Mouse (Mus musculus) cerebellum, adult 8-10 months (tissue): ENCODE data around the gene AI854703.

Source experiments
- DNase-seq: peaks from one replicate; pipeline ENCODE4 v3.0.0; 2022

The AI854703 gene

DNA sequence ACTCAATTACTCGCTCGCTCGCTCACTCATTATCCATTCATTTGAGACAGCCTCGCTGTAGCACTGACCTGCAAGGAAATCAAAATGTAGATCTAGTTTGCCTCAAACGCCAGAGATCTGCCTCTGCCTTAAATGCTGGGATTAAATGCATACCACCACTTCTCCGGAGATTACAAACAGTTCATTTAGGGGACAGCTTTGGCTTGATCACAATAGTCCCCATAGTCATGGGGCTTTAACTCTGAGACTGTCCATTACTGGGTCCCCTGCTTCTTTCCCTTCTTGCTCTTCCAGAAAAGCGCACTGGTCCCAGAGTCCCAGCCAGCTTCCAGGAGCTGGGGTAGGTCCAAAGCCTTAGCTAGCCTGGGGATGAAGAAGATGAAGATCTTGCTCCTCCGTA is at the start of gene AI854703:
TSS of gene AI854703 (plus strand) at position 301 of the 400 bp plus-strand sequence.
- no peak for DNase-seq

DNA sequence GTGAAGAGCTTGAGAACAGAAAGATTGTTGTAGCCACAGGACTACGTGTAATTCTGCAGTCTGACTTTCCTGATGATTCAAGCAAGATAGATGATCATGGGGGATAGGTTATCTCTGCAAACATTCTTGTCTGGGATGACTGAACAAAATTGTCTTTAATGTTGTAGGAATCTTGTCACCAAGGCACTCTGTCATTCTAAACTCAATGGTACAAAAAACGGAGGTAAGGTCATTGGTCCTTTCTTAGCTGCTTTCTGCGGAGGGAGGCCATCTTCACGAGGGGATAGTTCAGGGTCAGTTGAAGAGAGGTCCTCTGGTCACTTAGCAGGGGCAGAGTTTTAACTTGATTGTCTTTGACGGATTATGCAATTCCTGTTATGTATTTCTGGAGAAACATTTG is 47.8 kb upstream of the AI854703 start:
- no peak for DNase-seq

DNA sequence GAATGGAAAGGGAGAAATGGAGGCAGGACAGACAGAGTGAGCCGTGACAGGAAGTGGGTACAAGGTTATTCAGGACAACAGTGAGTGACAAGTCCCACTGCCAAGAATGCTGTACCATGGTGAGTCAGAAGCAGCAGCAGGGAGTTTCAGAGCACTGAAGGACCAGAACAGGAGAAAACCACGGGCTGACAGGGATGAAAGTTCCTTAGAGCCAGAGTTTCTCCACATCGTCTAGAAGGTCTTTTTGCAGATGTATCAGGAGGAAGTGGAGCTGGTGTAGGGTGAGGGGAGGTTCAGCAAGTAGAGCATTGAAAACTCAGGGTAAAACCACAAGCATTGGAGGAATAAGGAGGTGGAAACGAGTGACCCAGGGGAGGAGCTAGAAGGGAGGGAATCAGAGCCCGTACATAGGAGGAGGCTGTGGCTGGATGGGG is 47.3 kb upstream of the AI854703 start:
- no peak for DNase-seq

DNA sequence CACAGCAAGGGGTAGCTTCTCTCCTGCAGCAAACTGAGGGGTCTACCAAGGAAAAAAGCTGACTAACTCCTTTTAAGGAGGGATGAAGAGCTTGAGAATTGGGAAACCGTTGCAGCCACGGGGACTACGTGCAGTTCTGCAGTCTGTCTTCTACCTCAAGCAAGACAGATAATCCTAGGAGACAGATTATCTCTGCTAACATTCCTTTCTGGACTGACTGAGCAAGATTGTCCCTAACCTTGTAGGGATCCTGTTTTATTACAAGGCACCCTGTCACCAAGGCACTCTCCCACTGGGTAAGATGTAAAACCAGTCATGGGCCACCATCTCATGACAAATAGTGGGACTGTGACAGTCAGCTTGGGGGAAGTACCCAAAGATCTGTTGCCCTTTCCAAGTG is 45.3 kb upstream of the AI854703 start:
- no peak for DNase-seq

DNA sequence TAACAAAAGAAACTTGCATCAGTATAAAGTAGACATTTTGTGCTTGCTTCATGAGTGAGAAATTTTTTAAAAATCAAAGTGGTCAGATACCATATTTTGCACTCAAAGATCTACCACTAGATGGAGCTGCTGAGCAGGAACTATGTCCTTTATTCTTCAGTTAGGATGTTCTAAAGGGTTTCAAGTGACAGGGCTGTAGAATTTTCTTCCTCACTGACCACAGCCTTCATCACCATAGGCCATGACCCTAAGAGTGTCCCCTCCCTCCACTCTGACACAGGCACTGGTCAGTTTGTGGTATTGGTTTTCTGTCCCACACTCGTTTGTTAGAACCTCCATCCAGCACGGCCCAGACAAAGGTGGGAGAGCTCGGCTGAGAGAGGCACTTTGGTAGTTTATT is 44.5 kb upstream of the AI854703 start:
- DNase-seq: peak; percentile 67

DNA sequence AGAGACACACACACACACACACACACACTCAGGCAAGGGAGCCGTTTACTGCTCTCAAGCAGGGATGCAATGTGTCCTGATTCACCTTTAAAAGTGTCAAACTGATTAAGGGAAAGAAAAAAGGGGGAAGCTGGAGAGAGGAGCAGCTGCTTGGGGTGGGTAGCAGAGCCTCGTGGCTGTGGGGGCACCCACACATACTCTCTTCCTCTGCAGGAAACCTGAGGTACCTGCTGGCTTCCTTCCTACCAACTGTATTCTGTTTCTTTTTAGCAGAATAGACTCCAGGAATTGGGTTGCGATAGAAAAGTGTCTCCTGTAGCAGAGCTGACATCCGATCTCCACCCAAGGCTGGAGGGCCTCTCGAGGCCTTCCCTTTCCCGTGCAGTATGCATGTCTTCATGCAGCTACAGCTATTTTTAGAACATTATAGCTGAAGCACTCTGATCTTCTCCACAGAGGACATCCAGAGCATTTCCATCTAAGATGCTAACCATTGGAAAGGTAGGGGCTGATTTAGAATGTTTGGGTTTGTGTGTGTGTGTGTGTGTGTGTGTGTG is 37.3 kb upstream of the AI854703 start, which contains the start of gene Gm45021:
TSS of gene Gm45021 (plus strand) at position 417 of the 557 bp plus-strand sequence.
- no peak for DNase-seq

DNA sequence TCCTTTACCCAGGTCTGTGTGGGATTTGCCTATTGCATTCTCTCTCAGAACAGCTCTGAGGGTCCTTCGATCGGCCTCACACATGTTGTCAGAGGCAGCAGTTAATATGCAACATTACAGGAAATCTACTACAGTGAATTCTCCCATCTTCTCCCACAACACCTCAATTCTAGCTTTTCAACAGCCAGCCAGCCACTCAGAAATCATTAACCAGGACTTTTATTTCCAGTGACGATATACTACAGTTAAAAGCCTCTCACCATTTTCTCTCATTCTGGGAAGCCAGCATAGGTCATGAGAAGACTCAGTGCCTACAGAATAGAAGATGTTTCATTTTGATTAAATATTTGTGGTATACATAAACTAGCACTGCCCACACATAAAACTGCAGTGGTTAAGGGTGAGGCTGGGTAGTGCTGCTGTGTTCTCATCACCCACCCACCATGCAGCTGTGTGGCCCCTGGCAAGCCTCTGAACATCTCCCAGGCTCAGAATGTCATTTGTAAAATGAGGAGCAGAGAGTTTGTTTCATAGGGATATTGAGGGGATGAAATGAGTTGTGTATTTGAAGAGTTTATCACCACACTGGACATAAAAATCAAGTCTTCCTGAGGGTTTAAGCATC is 35.2 kb upstream of the AI854703 start:
- DNase-seq: no peak

DNA sequence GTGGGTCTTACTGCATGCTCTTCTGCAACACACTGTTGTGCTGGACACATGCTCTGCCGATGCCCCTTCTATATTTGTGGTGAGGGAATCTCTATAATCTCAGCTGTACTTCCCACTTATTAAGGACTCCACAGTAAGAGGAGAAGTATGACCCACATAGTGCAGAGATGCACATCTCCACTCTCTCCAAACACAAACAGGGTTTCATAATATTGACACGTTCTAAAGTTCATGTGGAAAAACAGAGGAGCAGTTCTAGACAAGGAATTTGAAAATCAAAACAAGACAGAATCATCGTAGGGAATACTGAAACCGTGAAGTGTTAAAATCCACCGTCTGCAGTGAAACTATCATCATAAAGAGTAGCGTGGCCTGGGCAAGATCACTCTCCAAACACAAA is 34.7 kb upstream of the AI854703 start:
- no peak for DNase-seq

DNA sequence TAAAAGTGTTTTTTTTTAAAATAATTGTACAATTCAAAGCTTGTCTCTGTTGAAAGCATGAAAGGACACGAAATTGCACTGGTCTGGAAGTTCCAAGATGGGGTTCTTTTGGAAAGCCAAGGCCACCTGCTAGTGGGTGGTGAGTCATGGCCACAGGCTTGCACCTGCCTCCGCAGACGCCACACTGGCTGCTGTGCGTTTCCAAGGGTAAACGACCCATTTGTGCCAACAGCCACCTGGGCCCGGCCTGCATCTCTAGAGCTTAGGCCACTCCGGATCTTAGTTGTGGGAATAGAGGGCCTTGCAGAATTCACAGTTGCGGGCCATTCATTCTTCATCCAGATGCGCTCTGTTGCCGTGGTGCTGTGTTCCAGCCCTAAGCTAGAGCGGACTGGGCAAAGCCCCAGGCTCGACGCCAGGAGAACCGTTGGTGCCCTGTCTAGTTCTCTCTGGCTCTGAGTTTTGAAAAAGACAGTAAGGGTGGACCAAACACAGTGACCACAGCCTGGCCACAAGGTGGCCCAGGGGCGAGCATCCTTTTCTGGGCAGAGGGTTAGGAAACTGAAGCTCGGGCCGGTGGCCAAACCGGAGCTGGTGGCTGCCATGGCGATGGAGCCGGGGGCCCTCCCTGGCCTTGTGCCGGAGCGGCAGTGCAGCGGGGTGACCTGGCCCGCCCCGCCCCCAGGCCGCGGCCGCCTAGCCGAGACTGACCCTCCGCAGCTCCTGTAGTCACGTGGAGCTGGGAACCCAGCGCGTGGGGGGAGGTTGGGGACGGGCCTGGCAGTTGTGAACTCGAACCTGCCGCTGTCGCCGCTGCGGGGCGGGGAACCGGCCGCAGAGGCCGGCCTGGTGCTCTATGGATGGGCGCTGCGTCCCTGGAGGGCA is 33.2 kb upstream of the AI854703 start, which contains the start of the genes Repin1 and Gm44965:
TSS of gene Repin1 (plus strand) at position 726 of the 885 bp plus-strand sequence.
TSS of gene Gm44965 (plus strand) at position 784 of the 885 bp plus-strand sequence.
- peak; percentile 97 for DNase-seq

DNA sequence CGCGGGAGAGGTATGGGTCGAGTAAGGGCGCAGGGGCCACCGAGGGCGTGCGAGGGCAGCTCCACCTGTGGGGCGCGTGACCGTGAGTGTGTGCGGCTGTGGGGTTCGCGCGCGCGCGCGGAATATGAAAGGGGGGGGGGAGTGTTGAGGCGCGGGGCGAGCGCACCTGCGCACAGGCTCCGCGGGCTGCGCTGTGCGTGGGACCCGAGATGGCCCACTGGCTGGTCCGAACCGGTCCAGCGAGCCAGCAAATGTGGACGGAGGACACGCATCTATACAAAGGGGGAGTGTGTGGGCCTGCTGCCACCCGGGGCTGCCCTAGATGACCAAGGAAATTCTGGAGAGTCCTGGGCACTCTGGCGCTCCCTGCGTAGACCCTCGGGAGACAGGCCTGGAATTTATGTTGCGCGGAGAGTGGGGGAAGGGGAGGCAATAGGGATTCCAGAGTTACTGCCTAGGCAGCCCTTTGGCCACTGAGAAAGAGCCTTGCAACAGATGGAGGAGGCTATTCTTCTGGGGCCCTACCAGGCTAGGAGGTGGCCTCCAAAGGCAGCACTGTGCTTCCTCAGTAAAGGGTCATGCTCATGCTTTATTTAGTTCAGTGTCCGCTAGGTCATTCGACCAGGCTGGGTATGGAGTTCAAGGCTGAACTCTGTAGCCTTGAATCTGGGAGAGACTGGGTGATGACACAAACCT is 32.4 kb upstream of the AI854703 start:
- DNase-seq: peak; percentile 53

DNA sequence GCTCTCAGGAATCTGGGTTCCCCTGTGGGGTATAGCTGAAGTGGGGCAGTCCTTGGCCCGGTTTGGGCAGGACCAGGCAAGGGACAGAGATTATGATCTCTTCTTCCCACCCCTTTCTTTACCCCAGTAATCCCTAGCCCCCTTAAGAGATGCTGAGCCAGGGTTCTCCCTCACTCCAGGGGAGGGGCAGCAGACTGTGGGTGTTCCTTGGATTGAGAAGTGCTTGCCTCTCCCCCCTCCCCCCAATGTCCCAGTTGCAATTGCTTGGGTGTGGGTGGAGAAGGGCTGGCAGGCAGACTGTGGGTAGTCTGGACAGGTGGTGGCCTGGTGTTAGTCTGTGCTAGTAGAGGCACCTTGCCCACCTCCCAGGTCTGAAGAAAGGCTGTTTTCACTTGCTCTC is 31.3 kb upstream of the AI854703 start:
- DNase-seq: no peak

DNA sequence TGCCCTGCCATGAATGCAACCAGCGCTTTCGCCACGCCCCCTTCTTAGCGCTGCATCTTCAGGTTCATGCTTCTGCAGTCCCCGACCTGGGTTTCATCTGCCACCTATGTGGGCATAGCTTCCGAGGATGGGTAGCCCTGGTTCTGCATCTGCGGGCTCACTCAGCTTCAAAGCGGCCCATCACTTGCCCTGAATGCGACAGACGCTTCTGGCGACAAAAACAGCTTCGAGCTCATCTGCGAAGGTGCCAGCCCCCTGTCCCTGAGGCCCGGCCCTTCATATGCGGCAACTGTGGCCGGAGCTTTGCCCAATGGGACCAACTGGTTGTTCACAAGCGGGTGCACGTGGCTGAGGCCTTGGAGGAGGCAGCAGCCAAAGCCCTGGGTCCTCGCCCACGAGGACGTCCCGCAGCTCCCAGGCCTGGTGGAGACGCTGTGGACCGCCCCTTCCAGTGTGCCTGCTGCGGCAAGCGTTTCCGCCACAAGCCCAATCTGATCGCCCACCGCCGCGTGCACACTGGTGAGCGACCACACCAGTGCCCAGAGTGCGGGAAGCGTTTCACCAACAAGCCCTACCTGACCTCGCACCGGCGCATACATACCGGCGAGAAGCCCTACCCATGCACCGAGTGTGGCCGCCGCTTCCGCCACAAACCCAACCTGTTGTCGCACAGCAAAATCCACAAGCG is 29.9 kb upstream of the AI854703 start:
- peak; percentile 29 for DNase-seq

DNA sequence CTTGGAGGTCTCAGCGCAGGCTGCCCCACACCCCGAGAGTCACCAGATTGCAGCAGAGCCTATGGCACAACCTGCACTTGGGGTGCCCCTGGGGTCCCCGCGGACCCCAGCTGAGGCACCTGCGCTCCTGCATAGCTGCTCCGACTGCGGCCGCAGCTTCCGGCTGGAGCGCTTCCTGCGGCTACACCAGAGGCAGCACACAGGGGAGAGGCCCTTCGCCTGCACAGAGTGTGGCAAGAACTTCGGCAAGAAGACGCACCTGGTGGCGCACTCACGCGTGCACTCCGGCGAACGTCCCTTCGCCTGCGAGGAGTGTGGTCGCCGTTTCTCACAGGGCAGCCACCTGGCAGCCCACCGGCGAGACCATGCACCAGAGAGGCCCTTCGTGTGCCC is 29.3 kb upstream of the AI854703 start:
- DNase-seq: no peak

DNA sequence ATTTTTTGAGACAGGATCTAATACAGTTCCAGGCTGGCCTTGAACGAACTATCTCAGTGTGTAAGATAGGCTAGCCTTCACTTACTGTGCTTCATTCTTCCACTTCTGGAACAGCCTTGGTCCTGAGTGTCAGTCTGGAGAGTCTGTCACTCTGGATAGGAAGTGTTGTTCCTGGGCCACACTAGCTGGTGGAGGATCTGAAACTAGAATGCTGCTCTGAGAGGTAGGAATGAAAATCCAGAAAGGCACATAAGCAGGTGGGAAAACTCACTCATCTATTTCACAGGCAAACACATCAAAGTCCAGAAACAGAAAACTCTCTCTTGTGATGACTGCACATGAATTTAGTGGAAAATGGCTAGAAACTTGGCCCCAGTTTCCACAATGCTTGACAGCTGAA is 26.0 kb upstream of the AI854703 start:
- no peak for DNase-seq

DNA sequence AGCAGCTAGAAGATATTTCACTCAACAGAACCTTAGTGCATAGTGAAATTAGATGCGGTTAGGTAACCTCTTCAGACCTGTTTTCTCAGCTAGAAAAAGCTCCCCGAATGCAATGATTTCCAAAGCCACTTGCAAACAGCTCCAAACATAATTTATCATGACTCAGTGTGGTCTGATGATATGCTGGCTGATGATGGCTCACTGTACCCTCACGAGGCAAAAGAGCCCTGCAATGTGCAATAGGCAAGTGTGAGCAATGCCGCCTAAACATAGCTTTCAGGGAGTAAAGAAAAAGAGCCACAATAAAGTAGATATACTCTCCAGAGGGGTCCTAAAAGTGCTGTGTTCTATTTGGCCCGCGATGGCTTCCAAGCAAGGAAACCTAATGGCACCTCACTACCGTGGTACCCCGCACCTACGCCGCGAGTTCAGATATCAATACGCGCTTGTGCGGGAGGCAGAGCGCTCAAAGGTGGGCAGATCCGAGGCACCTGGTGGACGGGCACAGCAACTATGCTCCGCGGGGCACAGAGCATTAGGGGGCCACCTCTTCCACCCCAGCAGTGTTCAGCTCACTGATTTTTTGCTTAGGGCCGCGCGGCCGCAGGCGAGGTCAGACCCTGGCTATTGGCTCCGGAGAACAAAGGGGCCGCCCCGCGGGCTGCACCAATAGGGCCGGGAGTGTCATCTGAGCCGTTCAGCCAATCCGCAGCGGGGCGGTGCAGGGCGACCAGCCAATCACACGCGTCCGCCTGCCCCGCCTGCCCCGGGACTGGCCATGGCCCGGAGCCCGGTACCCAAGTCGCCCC is 25.1 kb upstream of the AI854703 start, which contains the start of gene Zfp775:
TSS of gene Zfp775 (plus strand) at position 793 of the 809 bp plus-strand sequence.
- peak; percentile 98 for DNase-seq

DNA sequence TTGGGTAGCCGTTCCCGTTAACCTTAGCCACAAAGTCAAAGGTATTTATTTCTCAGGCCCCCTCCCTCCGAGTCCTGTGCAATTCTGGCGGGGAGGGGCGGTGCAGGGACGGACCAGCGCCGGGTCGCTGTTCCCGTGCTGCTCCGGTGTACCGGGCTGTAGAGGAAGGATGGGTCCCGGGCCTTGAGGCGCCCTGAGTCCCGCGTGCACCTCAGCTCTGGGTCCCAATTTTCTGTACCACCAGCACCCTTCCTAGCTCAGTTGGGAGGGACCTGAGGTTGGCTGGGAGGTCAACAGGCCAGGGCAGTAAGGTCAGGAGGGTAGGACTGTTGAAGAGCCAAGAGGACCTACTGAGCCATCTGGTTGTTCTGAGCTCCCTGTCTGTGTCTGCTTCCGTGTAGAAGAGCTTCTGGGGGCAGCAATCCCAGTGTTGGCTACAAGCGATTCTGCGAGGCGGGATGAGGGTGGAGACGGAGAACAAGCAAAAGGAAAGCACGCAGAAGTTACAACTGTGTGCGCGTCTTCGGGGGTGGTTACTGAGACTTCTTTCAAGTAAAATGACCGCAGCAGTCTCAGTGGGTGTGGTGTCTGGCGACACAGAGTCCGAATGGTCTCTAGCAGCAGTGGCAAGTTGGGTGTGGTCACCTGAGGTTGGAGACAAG is 24.4 kb upstream of the AI854703 start:
- DNase-seq: no peak

DNA sequence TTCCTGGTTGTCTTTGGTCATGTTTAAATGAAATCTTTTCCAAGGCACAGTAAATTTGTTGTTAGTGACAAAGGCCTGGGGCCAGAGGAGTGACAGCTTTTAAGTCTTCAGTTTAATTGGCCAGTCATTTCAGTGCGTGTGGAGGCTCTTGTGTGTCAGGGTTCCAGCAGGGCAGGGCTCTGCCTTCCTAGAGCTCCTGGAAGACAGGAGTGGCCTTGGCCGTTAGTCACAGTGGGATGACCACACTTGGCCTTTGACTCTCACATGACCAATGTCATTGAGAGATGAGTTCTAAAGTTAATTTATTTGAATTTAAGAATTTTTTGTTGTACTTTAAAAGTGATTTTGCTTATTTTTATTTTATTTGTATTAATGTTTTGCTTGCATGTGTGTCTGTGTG is 18.4 kb upstream of the AI854703 start:
- no peak for DNase-seq

DNA sequence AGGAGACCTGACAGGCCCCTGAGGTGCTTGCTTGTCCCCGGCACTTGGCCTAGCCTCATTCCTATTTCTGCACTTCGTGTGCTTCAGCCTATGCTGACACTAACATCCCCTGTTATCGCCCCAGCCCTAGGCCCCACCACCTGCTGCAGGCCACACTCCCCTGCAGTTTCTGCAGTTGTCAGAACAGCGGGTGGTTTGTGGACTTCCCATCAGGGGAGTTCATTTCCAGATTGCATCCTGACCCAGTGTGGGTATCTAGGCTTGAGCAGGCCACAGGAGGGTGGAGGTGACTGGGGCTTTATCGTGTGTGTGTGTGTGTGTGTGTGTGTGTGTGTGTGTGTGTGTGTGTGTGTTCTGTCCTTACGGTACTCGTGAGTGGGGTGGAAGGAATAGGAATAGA is 17.1 kb upstream of the AI854703 start:
- DNase-seq: no peak

DNA sequence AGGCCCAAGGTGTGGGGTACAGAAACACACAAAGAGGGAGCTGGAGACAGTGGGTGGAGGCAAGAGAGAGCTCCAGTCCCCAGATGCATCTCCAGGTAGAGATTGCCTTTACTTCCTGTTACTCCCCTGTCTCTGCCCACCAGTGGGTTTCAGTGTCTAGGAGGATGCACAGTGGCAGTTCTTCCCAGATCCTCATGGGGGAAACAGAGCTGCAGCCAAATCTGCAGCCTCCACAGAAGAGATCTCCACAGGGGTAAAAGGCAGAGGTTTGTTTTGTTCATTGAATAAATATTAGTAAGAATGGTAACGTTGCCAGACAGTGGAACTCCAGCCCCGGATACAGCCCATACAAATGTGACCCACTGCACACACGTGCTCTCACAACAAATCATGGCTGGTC is 15.9 kb upstream of the AI854703 start:
- DNase-seq: no peak

DNA sequence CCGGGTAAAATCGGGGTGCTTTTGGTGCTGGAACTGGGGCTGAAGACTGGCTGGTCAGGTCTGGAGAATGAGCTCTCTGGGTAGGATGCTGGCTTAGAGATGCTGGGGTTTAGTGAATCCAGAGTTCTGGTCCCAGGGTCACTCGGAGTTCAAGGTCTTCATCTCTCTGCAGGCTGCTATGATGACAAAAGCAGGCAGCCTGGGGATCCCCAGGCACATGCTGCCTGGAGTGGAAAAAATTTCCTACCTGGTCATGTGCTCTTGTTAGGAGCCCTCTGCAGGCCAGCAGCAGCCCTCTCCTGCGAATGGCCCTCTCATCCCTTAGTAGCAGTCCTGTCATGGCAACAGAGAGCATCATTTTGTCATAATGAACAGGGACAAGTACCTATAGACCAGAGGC is 13.1 kb upstream of the AI854703 start:
- DNase-seq: no peak

DNA sequence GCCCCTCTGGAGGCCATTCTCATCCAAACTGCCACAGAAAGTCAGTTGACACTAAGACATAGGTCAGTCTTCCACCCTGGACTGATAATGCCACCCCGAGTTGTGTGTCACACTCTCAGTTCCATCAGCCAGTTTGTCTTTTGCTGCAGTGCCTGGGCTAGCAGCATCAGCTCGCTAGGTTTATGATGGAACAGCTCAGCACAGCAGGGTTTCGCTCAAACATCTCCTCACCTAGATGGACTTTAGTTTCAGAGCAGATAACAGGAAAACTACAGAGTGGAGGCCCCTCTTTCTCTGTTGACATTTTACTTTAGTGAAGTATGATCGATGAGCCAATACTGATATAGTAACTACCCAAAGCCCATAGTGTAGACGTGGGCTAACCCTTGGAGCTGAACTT is 11.8 kb upstream of the AI854703 start:
- no peak for DNase-seq
